Mouse (Mus musculus) CD4-positive, CD25-positive, alpha-beta regulatory T cell, adult 4 months (primary cell): ENCODE results near the gene Zc3h12d. TPM values are rescaled to one million over a fixed set of nuclear protein-coding genes. Genes with fewer than 3 reads are reported as not detected.
A peak's percentile ranks its signal among the peaks of the same experiment; 100 is the strongest.

ENCODE experiments used
- ATAC-seq: one replicate; pipeline ENCODE4 v1.8.0; 2017
- polyA plus RNA-seq, 2 experiments: library from polyadenylated mRNA; unstranded; fragments of 100-300 nt; shearing (Covaris generic); gene quantifications; one replicate each; pipeline ENCODE4 v1.2.1; 2017

The Zc3h12d gene
- polyA plus RNA-seq, 2 experiments from 2014 or later: 51.7 to 87.3 TPM

DNA sequence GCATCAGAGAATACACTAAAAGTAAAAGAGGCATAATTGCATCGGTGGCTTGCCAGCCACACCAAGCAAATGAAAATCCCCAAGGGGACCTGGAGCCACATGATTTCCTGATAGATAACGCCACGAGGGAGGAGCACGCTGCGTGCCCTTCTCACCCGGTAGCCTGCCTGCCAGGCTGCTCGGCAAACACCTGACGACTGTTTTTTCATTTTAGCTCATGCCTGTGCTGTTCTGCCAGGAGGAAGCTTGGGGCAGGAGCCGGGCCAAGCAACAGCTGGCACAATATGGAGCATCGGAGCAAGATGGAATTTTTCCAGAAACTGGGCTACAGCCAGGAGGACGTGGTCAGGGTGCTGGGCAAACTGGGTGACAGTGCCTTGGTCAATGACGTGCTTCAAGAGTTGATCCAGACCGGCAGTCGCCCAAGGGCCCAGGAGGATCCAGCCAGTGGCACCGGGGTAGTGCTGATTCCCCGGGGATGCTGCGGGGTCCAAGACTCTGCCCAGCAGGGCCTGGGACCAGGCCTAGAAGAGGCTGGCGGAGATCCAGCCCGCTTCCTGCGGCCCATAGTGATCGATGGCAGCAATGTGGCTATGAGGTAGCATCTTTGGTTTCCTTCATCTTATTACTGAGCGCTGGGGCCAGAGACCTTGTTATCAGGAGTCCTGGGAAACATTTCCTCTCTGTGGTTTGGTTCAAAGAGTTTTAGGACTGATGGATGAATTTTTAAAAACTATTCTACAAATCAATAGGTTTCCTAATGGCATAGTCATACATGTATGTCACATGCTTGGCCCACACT lies 7.5 kb downstream of the Zc3h12d start:
- peak; percentile 54 for ATAC-seq

DNA sequence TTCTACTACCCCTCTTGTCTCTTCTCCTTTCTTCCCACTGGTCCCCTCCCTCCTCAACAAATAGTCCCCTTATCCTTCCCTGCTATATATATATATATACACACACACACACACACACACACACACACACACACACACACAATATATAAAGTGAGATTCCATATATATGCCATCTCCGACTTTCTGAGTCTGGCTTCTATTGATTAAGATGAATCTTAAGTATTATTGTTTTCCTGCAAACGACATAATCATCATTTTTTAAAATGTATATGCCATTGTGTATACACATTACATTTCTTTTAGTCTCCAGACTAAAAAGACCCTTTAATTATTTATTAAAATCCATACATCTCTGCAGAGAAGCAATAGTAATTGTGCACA lies 8.1 kb downstream of the Zc3h12d start:
- no peak for ATAC-seq

GRCm38 (mm10) chr10:7840785-7841184 lies 8.5 kb downstream of the Zc3h12d start:
- no peak for ATAC-seq

DNA sequence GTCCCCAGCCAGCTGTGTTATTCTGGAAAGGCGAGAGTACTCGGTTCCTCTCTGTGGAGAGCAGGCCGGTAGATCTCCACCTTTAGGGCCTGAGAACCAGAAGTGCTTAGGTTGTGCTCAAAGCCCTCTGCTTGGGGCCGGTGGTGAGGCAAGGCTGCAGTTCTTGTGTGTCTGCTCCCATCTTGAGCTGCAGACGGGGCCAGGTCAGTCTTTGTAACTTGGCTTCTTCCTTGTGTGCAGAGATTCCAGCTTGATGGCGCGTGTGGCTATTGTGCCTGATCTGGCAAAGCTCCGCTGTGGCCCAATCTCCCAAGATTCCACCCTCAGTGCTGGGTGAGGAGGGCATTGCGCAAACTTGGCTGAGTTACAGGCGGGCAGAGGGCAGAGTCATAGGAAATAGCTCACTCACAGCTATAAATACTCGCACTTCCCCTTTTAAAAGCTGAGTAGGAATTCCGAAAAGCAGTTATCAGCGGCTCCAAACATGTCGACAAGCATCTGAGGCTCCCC lies 9.4 kb downstream of the Zc3h12d start:
- no peak for ATAC-seq

DNA sequence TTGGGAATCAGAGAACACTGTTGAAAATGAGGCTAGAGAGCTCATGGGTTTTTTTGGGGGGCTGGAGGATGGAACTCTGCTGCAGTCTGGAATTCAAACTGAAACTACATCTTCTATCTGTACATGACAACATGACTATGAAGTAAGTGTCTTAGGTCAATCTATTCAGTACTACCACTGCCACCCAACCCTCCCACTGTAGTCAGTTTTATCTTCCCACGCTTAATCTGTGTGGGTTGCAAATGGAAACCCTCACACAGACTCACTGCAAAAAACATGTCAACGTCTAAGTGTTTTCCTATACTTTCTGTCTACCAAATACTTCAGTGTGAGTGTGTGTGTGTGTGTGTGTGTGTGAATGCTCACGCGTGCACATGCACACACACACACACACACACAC lies 10.9 kb downstream of the Zc3h12d start:
- ATAC-seq: peak; percentile 17

DNA sequence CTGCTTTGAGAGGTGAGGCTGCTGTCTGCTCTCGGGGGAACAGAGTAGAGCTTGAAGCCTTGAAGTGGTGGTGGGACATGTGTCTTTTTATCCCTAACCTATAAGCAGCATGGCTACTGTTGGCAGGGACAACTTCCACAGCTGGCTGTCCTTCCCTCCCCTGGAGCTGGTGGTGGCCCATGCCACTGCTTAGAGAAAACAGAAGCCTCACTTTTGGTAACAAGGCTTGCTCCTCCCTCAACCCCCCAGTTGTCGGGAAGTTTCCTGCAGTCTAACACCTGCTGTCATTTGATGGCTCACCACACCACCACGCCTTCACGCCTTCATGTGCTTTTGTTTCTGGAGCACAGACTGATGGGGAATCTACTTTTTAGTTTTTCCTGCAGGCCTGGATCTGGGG lies 11.9 kb downstream of the Zc3h12d start:
- peak; percentile 44 for ATAC-seq

DNA sequence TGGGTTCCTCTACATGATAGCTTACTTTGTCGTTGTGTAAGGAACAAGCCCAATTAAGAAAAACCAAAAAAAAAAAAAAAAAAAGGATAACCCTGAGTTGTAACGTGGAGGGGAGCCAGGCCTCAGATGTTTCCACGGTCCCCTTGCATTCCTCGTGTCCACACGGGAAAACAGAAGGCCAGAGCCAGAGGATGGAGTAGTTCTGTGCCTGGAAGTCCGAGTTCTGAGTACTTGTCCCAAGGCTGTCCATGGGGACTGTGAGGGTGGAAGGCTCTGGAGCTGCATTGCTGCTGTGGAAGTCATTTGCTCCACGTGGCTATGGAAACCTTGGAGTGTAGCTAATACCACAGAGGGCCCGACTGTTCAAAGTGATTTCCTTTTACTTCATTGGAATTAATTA lies 12.9 kb downstream of the Zc3h12d start:
- no peak for ATAC-seq

DNA sequence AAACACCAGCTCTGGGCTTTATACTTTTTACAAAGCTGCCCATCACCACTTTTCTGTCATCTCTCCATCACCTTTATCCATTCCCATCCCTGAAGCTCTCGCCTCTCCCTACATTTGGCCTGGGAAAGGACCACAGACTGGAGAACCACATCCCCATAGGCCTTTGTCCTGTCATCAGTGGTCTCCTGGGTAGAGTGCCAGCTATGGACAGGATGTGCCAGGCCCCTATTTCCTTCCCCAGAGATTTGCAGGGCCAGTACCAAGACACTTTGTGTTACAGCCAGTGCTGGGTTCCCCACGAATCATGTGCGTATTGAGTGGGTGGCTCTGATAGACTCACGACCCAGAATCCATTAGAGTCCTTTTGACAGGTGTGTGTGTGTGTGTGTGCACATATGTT lies 13.7 kb downstream of the Zc3h12d start:
- ATAC-seq: peak; percentile 7

DNA sequence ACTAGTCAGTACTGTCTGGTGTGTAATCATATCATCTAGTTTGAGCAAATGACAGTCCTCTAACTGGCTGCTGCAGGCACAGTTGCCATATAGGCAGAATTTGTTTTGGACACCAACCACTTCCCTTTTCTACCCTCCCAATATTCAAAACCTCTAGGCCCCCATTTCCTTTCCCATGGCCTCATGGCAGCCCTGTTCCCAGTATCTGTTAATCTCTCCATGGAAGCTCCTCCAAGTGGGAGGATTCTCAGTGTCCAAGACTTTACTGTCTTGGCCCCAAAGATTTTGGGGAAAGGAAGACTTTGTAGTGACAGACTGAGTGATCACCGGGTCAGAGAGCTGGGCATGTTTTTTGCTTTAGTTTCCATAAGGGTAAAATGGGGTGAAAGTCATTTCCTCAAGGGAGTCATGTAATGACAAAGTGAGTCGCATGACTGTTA lies 14.9 kb downstream of the Zc3h12d start:
- peak; percentile 29 for ATAC-seq

GRCm38 (mm10) chr10:7851891-7852290 lies 19.6 kb downstream of the Zc3h12d start:
- ATAC-seq: no peak

DNA sequence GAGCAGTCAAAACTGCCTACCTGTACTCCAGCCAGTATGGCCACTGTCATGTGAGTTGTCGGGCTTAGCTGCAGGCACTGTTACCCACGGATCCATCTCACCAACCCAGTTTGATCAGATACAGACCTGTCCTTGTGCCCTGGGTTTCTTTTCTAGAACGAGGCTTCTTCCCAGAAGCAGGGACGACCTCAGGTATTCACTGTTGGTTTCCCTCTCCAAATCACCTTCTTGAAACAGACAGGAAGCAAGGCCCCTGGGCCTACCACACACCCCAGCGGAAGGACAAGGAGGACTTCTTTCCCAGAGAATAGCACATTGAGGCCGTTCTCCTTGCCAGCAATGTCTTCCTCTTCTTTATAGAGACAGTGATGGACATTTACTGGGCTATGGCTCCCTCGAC lies 28.2 kb downstream of the Zc3h12d start:
- no peak for ATAC-seq

GRCm38 (mm10) chr10:7861259-7861936 lies 29.1 kb downstream of the Zc3h12d start:
- ATAC-seq: no peak

DNA sequence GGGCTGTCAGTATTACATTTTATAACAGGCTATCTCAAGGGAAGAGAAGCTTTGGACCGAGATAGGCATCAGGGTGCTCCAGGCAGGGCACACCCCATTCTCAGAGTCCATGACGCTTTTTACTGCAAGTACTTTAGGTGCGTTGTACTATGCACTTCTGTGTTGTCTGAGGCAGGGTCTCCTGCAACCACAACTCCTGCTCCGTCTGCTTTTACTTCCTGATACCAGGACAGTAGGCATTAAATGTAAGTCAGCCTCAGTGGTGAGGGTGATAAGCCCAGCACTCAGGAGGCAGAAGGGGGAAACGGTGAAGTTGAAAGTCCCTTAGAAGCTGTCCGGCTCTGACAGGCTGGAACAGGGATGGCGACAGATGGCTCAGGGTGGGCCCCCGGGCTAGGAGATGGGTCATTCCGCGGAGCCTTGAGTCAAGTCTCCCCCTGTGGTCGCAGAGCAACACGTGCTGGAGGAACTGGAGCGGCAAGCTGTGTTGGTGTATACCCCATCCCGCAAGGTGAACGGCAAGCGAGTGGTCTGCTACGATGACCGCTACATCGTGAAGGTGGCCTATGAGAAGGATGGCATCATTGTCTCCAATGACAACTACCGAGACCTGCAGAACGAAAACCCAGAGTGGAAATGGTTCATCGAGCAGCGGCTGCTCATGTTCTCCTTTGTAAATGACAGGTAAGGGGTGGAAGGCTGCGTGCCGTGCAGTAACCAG lies 29.8 kb downstream of the Zc3h12d start:
- no peak for ATAC-seq

DNA sequence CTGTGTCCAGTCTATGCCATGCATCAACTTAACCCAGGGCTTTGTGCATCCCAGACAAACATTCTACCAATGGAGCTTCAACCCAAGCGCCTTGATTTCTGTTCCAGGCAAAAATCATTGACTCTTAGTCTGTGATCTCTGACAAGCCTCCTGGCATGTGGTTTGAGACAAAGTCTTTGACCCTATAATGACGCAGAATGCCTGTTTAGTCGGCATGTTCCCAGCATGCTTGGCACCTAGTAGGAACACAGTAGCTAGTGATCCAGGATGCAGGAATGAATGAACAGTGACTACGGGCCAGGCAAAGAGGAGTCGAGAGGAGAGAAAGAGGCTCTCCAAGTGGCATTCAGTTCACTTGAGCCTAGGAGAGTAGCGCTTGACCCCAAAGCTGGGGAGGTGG lies 31.1 kb downstream of the Zc3h12d start:
- no peak for ATAC-seq

DNA sequence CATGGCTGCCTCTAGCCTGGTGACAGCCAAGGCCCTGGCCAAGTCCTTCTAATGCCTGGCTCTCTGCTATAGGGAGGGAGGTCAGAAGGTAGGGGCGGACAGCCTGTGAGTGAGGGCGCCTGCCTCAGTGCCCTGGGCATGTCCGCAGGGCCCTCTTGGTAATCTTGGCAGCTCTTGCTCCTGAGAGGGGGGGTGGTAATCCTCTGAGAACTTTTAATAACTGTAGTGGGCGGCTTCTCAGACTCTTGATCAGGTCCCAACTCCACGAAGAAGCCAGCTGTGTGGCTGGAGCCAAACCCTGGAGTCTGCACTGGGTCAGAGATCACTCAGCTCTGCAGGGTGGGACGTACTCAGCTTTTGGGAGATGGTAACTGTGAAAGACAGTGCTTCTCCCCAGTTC lies 31.9 kb downstream of the Zc3h12d start:
- no peak for ATAC-seq

DNA sequence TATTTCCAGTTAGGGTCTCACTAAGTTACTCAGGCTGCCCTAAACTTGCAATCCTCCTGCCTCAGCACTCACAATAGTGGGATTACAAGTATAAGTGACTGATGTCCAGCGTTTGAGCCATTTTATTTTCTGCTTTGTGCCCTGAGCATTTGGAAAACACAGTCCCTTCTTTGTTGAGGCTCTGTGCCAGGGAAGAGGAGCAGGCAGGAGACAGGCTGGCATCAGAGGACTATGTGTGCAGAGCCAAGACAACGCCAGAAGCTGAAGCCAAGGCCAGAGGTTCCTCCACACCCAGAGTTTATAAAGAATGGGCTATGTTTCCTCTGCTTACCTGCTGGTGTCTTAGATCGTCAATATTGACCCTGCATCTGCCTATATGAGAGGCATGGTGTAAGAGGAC lies 32.5 kb downstream of the Zc3h12d start:
- ATAC-seq: no peak

DNA sequence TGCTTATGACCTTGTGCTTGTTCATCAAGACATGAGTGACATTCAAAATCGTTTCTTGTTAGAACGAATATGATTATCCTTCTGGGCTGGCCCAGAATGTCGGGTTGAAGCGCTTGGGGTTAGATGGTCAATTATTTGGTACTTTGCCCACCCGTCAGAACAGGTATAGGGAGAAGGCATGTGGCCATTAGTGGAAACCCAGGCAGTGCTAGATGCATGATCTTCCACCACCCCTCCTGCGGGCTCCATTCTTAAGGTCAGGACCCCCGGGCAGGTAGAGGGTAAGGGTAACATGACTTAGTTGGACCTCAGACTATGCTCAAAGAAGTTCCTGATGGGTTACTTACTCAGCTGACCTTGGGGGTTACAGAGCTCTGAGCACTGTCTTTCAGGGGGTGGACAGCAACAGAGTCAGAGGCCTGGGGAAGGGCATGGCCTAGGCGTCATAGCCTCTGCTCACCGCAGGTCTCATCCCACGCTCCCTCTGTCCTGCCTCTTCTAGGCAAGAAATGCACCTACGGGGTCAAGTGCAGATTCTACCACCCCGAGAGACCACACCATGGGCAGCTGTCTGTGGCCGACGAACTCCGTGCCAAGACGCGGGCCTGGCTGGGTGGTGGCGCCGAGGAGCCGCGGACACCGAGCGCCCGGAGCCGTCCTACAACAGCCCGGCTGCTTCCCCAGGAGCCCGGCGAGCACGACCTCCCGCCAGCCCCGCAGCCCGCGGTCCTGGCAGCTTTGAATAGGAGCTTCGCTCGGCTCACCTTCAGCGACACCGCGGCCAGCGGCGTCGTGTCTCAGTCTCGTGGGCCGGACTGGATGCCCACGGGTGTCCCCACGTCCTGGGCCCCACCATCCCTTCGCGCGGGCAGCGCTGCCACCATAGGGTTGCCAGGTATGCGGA lies 34.7 kb downstream of the Zc3h12d start:
- ATAC-seq: no peak

- no peak for ATAC-seq
These were observed 35.4 kb downstream of the Zc3h12d start for GRCm38 (mm10) chr10:7867666-7868030.

DNA sequence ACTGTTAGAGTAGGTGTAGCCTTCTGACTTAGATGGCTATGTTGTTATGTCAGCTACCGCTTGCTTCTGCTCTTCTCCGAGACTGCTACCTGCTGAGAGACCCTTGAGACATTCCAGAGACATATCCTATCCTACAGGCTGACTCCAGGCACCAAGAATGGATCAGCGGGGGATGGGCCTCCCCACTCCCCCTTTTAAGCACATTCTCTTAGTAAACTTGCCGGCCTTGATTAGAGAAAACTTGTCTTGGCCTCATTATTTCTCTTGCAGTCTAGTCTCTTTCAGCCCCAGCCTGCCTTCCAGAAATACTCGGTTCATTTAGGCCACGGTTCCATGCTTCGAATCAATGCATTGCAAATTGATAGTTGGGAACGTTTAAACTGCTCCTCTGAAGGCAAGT lies 37.5 kb downstream of the Zc3h12d start:
- ATAC-seq: no peak

GRCm38 (mm10) chr10:7870571-7871315 lies 38.5 kb downstream of the Zc3h12d start:
- peak; percentile 53 for ATAC-seq

GRCm38 (mm10) chr10:7871381-7872020 lies 39.2 kb downstream of the Zc3h12d start:
- ATAC-seq: peak; percentile 10
